In the genomic region with DNA sequence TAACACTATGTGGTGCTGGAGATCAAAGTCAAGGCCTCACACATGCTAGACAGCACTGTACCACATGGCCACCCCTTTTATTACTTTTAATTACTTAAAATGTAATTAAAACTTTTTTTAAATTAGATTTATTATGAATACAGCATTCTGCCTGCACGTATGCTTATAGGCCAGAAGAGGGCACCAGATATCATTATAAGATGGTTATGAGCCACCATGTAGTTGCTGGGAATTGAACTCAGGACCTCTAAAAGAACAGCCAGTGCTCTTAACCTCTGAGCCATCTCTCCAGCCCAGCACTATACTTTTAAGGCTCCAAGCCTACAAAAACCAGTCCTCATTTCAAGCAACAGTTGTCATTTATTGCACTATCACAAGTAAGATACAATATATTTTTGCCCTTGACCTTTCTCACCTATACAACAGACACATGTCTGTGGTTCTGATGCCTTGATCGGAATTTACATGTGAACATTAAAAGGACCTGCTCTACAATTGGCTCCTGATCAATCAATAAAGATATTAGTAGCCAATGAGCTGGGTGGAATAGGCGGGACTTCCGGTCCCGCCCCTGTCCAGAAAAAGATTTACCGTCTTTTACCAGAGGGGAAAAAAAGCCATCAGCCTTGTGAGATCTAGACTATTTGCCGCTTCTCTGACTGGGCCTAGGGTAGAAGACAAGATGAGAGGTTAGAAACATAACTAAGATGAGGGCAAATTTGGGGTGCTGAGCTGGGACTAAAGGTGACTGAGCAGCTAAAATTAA, we compare ENCODE assay signal across 11 mouse cellular contexts. TPM values are rescaled to one million over a fixed set of nuclear protein-coding genes. Genes with fewer than 3 reads are reported as not detected.
A peak's percentile ranks its signal among the peaks of the same experiment; 100 is the strongest.
DNase-seq lines count a peak whose midpoint lies in the region; ATAC-seq and TF ChIP-seq lines count a peak whose summit lies in the region.
"Had no signal": no experiment of that assay in that cellular context is flagged by ENCODE, and none has a peak within 500 bp of the region (broad histone marks: within the 10 kb centered on the region; RNA-seq: fewer than 3 reads in every experiment).

No protein-coding gene starts in this region.

- DNase-seq in kidney, adult 2 months: peak; percentile 10
- no peak for DNase-seq in kidney, postnatal 4 days
- peak; percentile 50 for DNase-seq in Muller cell, postnatal 12 days (ENCODE audit: inconsistent ontology term)
- DNase-seq in forebrain, postnatal 0 days: peak; percentile 34
- peak; percentile 62 for DNase-seq in midbrain, embryonic 14.5 days
- no peak for DNase-seq in cerebellum, adult 11-12 months
- DNase-seq in thymus, postnatal 14 days: no peak
- no peak for DNase-seq in cerebellum, postnatal 25 days

- no peaks in the 10 kb centered on the region for H3K27me3 ChIP-seq in kidney, adult 2 months (replicated peaks; ENCODE audit: control insufficient read depth, insufficient read depth, low read length)
- H3K27me3 ChIP-seq in forebrain, postnatal 0 days (ENCODE audit: insufficient read depth, low read length): no peaks in the 10 kb centered on the region
- H3K27me3 ChIP-seq in midbrain, embryonic 14.5 days (ENCODE audit: control insufficient read depth, insufficient read depth, low read length): no peaks in the 10 kb centered on the region
- H3K27me3 ChIP-seq: megakaryocyte, embryonic 14.5 days; Patski; stomach, embryonic 15.5 days had no signal

- H3K4me3 ChIP-seq in kidney, adult 2 months (ENCODE audit: insufficient read depth, low read depth, low read length): no peak overlapping the region
- H3K4me3 ChIP-seq in forebrain, postnatal 0 days (ENCODE audit: low read depth, low read length): no peak overlapping the region
- 0 out of 2 replicates have a peak overlapping the region, but pooled peaks have one; percentile 10 for H3K4me3 ChIP-seq in midbrain, embryonic 14.5 days (replicated peaks; ENCODE audit: low read depth, low read length)
- H3K4me3 ChIP-seq: megakaryocyte, embryonic 14.5 days; stomach, embryonic 15.5 days had no signal

- no peaks in the 10 kb centered on the region for H3K36me3 ChIP-seq in kidney, adult 2 months (ENCODE audit: control insufficient read depth, insufficient read depth, low read length)
- H3K36me3 ChIP-seq in forebrain, postnatal 0 days (ENCODE audit: insufficient read depth): no peaks in the 10 kb centered on the region
- H3K36me3 ChIP-seq in midbrain, embryonic 14.5 days (ENCODE audit: control insufficient read depth, insufficient read depth, low read length): no peaks in the 10 kb centered on the region
- H3K36me3 ChIP-seq: stomach, embryonic 15.5 days had no signal

- H3K4me2 ChIP-seq in forebrain, postnatal 0 days (ENCODE audit: low read depth): no peak overlapping the region
- H3K4me2 ChIP-seq in midbrain, embryonic 14.5 days (ENCODE audit: low read length): peak overlapping the region; percentile 25; the same call in 1 of the 2 replicates
- H3K4me2 ChIP-seq: stomach, embryonic 15.5 days had no signal

- 39% methylated on average over 7 of the region's 7 CpGs for WGBS in kidney, adult 2 months
- 25% methylated on average over 7 of the region's 7 CpGs for WGBS in forebrain, postnatal 0 days
- WGBS in midbrain, embryonic 14.5 days: 20% methylated on average over 7 of the region's 7 CpGs

- no peak overlapping the region for H3K27ac ChIP-seq in kidney, adult 2 months (ENCODE audit: insufficient read depth, low read depth, low read length)
- H3K27ac ChIP-seq in forebrain, postnatal 0 days (ENCODE audit: low read depth, low read length): no peak overlapping the region
- H3K27ac ChIP-seq in midbrain, embryonic 14.5 days (replicated peaks; ENCODE audit: low read depth, low read length): no peak overlapping the region
- H3K27ac ChIP-seq: stomach, embryonic 15.5 days had no signal

- no peak for TF ChIP-seq CTCF in kidney, adult 2 months (conservative IDR thresholded peaks at IDR 0.05; ENCODE audit: insufficient read depth, insufficient read length, low read depth, low read length)
- TF ChIP-seq CTCF in forebrain, postnatal 0 days (IDR thresholded peaks at IDR 0.05; ENCODE audit: low read depth): no peak

- no peak for TF ChIP-seq POLR2A in kidney, adult 2 months (IDR thresholded peaks at IDR 0.05; ENCODE audit: low read depth, low read length)

- no peaks in the 10 kb centered on the region for H3K4me1 ChIP-seq in kidney, adult 2 months (ENCODE audit: control insufficient read depth, insufficient read depth, low read length)
- no peaks in the 10 kb centered on the region for H3K4me1 ChIP-seq in forebrain, postnatal 0 days (ENCODE audit: insufficient read depth)
- no peaks in the 10 kb centered on the region for H3K4me1 ChIP-seq in midbrain, embryonic 14.5 days (ENCODE audit: control insufficient read depth, insufficient read depth, low read length)

- no peak overlapping the region for H3K9ac ChIP-seq in forebrain, postnatal 0 days
- no peak overlapping the region for H3K9ac ChIP-seq in midbrain, embryonic 14.5 days (replicated peaks; ENCODE audit: low read length)
- H3K9ac ChIP-seq: stomach, embryonic 15.5 days had no signal

- H3K9me3 ChIP-seq in forebrain, postnatal 0 days (ENCODE audit: low read length): no peaks in the 10 kb centered on the region
- H3K9me3 ChIP-seq in midbrain, embryonic 14.5 days (ENCODE audit: control insufficient read depth, low read length): no peaks in the 10 kb centered on the region
- H3K9me3 ChIP-seq: megakaryocyte, embryonic 14.5 days; stomach, embryonic 15.5 days had no signal

- ATAC-seq in forebrain, postnatal 0 days: no peak
- no peak for ATAC-seq in midbrain, embryonic 14.5 days (ENCODE audit: low FRiP score, low TSS enrichment)
- ATAC-seq: Patski had no signal

RNA-seq across cellular contexts. Expression of a gene that starts 4.6 kb away (rescaled TPM):
- polyA plus RNA-seq in kidney, adult 2 months (2012; rRNA removed): 18.5 and 18.9 TPM in 2 replicates
- 47.5 and 55.5 TPM in 2 replicates for total RNA-seq in forebrain, postnatal 0 days (2014; rRNA removed)
- polyA plus RNA-seq in forebrain, postnatal 0 days (2015; fragmentation: Nextera tagmentation; extraction: Ambion mirVana): 25.0 and 27.5 TPM in 2 replicates
- polyA plus RNA-seq in midbrain, embryonic 14.5 days (2014; fragmentation: Nextera tagmentation; extraction: Ambion mirVana): 36.1 and 45.6 TPM in 2 replicates

RNA-seq across cellular contexts. Expression of a gene that starts 5.5 kb away (rescaled TPM):
- polyA plus RNA-seq in kidney, adult 2 months (2012; rRNA removed): 4.5 and 4.6 TPM in 2 replicates
- total RNA-seq in forebrain, postnatal 0 days (2014; rRNA removed): 22.1 and 25.8 TPM in 2 replicates
- polyA plus RNA-seq in forebrain, postnatal 0 days (2015; fragmentation: Nextera tagmentation; extraction: Ambion mirVana): 32.2 and 32.9 TPM in 2 replicates
- 43.2 and 44.7 TPM in 2 replicates for polyA plus RNA-seq in midbrain, embryonic 14.5 days (2014; fragmentation: Nextera tagmentation; extraction: Ambion mirVana)

Comparison
In these comparisons a context has a peak if more than half of its experiments do, and no peak if none do; other contexts are left out.
1. DNase-seq: peak in kidney, adult 2 months (single experiment), Muller cell, postnatal 12 days (single experiment), forebrain, postnatal 0 days (single experiment) and midbrain, embryonic 14.5 days (single experiment); none in kidney, postnatal 4 days (0 of 2), cerebellum, adult 11-12 months (single experiment), thymus, postnatal 14 days (single experiment) and cerebellum, postnatal 25 days (0 of 2).